Mouse (Mus musculus): ENCODE measurements at regions not wholly inside any gene's neighbourhood (a gene's known extent, or its start where the extent isn't known, plus 50 kb on each side); places are given as distances from the start of the nearest gene placed in this dataset.

GRCm38 (mm10) chr16:24143894-24144293 is 155.2 kb upstream of the Bcl6 start:
- no peak overlapping the region for H3K4me3 ChIP-seq (ENCODE audit: insufficient read depth, low read length)
- no peak overlapping the region for H3K27ac ChIP-seq (ENCODE audit: insufficient read depth, low read length)
- H3K4me1 ChIP-seq (ENCODE audit: control insufficient read depth, insufficient read depth, low read length), result no peaks in the 10 kb centered on the region
- TF ChIP-seq CTCF (IDR thresholded peaks at IDR 0.05; ENCODE audit: borderline replicate concordance, insufficient read depth, low read length), result no peak
- no peak for TF ChIP-seq POLR2A (IDR thresholded peaks at IDR 0.05; ENCODE audit: low read depth, low read length)

DNA sequence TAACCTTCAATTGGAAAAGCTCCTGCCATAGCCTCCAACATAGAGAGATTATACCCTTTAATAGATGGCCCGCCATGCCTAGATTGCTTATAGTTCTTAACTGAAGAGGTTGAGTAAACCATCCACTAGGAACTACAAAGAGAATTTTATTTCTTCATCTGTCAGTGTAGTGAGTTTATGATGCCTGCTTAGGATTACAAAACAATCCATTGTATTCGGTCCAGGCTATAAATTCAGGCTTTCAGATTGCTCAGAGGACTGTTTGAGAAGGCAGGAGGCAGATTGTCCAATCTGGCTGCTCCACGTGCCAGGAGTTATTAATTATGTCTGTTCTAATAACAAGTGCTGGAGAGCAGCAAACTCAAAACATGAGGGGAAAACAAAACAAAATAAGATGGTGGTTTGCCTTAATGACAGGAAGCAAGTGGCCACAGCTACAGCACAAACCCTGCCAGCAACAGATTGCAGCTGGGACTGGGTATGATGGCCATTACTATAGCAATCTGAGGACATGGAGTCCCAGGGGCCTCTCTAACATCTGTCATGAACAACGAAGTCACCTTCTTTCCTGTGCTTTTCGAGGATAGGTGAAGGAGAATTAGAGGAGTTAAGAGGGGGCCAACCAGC is 154.4 kb upstream of the Bcl6 start:
- TF ChIP-seq CTCF (IDR thresholded peaks at IDR 0.05; ENCODE audit: borderline replicate concordance, insufficient read depth, low read length), result no peak
- no peaks in the 10 kb centered on the region for H3K4me1 ChIP-seq (ENCODE audit: control insufficient read depth, insufficient read depth, low read length)
- H3K27ac ChIP-seq (ENCODE audit: insufficient read depth, low read length), result no peak overlapping the region
- H3K4me3 ChIP-seq (ENCODE audit: insufficient read depth, low read length), result no peak overlapping the region

- Histone ChIP-seq H3K27ac (ENCODE audit: insufficient read depth, low read length) (no peak overlapping the region), H3K4me1 (ENCODE audit: control insufficient read depth, insufficient read depth, low read length) (peaks cover 9% of the 10 kb centered on the region), H3K4me3 (ENCODE audit: insufficient read depth, low read length) (no peak overlapping the region)
- no peak for TF ChIP-seq CTCF (IDR thresholded peaks at IDR 0.05; ENCODE audit: borderline replicate concordance, insufficient read depth, low read length)
- TF ChIP-seq POLR2A (IDR thresholded peaks at IDR 0.05; ENCODE audit: low read depth, low read length), result no peak
These were observed 150.5 kb upstream of the Bcl6 start for GRCm38 (mm10) chr16:24139109-24139508.

- Histone ChIP-seq H3K4me3 (ENCODE audit: insufficient read depth, low read length) (no peak overlapping the region), H3K27ac (ENCODE audit: insufficient read depth, low read length) (no peak overlapping the region), H3K4me1 (ENCODE audit: control insufficient read depth, insufficient read depth, low read length) (peaks cover 9% of the 10 kb centered on the region)
- no peak for TF ChIP-seq CTCF (IDR thresholded peaks at IDR 0.05; ENCODE audit: borderline replicate concordance, insufficient read depth, low read length)
These were observed 148.8 kb upstream of the Bcl6 start for GRCm38 (mm10) chr16:24137266-24138033.

DNA sequence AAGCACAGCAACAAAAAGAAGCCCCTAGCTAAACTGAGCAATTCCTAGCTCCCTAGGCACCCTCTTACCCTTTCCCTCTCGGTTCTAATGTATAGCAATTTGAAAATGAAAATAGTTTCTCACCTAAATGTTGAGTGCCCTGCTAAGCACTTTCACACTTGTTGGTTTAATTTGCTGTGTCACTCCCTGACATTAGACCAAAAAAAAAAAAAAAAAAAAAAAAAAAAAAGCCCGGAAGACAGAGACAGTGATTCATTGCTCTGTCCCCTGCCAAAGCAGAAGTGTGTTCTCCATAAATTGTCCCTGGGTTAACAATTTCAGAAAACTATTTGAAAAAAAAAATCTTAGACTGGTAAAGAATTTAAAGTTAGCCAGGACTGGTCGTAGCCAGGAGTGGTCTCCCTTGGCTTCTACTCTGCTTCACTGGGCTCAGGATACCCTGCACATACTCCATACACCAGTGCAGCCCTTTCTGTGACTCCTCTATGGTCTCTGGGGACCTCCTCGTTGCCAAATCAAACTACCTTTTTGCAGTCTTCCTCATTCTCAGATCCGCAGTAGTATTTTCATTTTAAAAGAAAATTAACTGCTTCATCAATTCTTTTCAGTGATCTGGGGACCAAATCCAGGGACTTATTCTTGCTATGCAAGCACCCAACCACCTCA is 148.0 kb upstream of the Bcl6 start:
- no peak for TF ChIP-seq CTCF (IDR thresholded peaks at IDR 0.05; ENCODE audit: borderline replicate concordance, insufficient read depth, low read length)
- no peak overlapping the region for H3K4me3 ChIP-seq (ENCODE audit: insufficient read depth, low read length)
- peaks cover 9% of the 10 kb centered on the region for H3K4me1 ChIP-seq (ENCODE audit: control insufficient read depth, insufficient read depth, low read length)
- H3K27ac ChIP-seq (ENCODE audit: insufficient read depth, low read length), result peak overlapping the region; percentile 37; the same call in 1 of the 2 replicates

DNA sequence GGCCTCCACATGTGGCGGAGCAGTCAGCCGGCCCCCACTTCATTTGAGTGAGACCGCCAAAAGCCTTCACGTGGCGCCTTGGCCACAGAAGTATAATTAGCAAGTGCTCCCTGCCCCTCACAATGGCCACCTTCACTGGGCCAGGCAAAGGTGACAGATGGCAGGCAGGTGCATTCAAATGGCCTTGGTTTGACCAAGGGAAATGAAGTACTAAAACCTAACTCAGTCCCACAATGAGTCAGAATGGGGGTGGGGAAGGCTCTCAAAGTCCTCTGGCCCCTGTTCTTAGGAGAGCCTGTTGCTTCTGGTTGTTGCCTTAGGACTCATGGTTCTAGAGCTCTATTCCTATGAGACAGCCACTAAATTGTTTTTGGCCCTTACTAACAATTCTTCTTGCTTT is 147.2 kb upstream of the Bcl6 start:
- Histone ChIP-seq H3K27ac (ENCODE audit: insufficient read depth, low read length) (peak overlapping the region; percentile 25; the same call in 1 of the 2 replicates), H3K4me1 (ENCODE audit: control insufficient read depth, insufficient read depth, low read length) (peaks cover 9% of the 10 kb centered on the region), H3K4me3 (ENCODE audit: insufficient read depth, low read length) (no peak overlapping the region)
- TF ChIP-seq CTCF (IDR thresholded peaks at IDR 0.05; ENCODE audit: borderline replicate concordance, insufficient read depth, low read length) (no peak), POLR2A (IDR thresholded peaks at IDR 0.05; ENCODE audit: low read depth, low read length) (no peak)

- Histone ChIP-seq H3K4me3 (ENCODE audit: insufficient read depth, low read length) (no peak overlapping the region), H3K4me1 (ENCODE audit: control insufficient read depth, insufficient read depth, low read length) (peaks cover 12% of the 10 kb centered on the region), H3K27ac (ENCODE audit: insufficient read depth, low read length) (no peak overlapping the region)
- no peak for TF ChIP-seq CTCF (IDR thresholded peaks at IDR 0.05; ENCODE audit: borderline replicate concordance, insufficient read depth, low read length)
- TF ChIP-seq POLR2A (IDR thresholded peaks at IDR 0.05; ENCODE audit: low read depth, low read length), result no peak
These were observed 146.7 kb upstream of the Bcl6 start for GRCm38 (mm10) chr16:24135351-24135750.

- TF ChIP-seq CTCF (IDR thresholded peaks at IDR 0.05; ENCODE audit: borderline replicate concordance, insufficient read depth, low read length) (no peak), POLR2A (IDR thresholded peaks at IDR 0.05; ENCODE audit: low read depth, low read length) (no peak)
- no peak overlapping the region for H3K4me3 ChIP-seq (ENCODE audit: insufficient read depth, low read length)
- peaks cover 12% of the 10 kb centered on the region for H3K4me1 ChIP-seq (ENCODE audit: control insufficient read depth, insufficient read depth, low read length)
- H3K27ac ChIP-seq (ENCODE audit: insufficient read depth, low read length), result no peak overlapping the region
These were observed 145.9 kb upstream of the Bcl6 start for GRCm38 (mm10) chr16:24134486-24135050.

DNA sequence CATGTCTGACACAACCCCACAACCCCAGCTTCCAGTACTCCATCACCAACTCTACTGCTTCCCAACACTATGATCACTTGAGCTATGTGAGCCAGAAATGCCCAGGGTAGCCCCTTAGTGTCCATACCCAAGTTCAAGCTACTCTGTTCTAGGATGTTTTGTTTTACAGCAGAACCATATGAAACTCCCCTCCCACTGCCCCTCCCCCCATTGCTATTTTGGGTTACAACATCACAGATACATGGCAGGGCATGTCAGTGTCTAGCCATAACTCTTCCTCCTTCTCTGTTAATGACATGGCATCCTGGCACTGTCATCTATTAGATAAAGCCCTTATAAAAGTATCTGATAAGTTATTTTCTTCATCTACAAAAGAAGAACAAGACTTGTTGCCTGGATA is 142.0 kb upstream of the Bcl6 start:
- Histone ChIP-seq H3K4me3 (ENCODE audit: insufficient read depth, low read length) (no peak overlapping the region), H3K27ac (ENCODE audit: insufficient read depth, low read length) (no peak overlapping the region), H3K4me1 (ENCODE audit: control insufficient read depth, insufficient read depth, low read length) (peaks cover 3% of the 10 kb centered on the region; the same call in 1 of the 2 replicates)
- no peak for TF ChIP-seq POLR2A (IDR thresholded peaks at IDR 0.05; ENCODE audit: low read depth, low read length)
- TF ChIP-seq CTCF (IDR thresholded peaks at IDR 0.05; ENCODE audit: borderline replicate concordance, insufficient read depth, low read length), result no peak

- TF ChIP-seq CTCF (IDR thresholded peaks at IDR 0.05; ENCODE audit: borderline replicate concordance, insufficient read depth, low read length), result no peak
- no peak for TF ChIP-seq POLR2A (IDR thresholded peaks at IDR 0.05; ENCODE audit: low read depth, low read length)
- H3K4me3 ChIP-seq (ENCODE audit: insufficient read depth, low read length), result no peak overlapping the region
- peaks cover 3% of the 10 kb centered on the region; the same call in 1 of the 2 replicates for H3K4me1 ChIP-seq (ENCODE audit: control insufficient read depth, insufficient read depth, low read length)
- H3K27ac ChIP-seq (ENCODE audit: insufficient read depth, low read length), result no peak overlapping the region
These were observed 141.0 kb upstream of the Bcl6 start for GRCm38 (mm10) chr16:24129701-24130100.

Measured in embryonic fibroblast, embryonic 13.5 days (primary cell).